Mouse (Mus musculus): ENCODE results near the gene Gm49378. TPM values are rescaled to one million over a fixed set of nuclear protein-coding genes. Genes with fewer than 3 reads are reported as not detected.
A peak's percentile ranks its signal among the peaks of the same experiment; 100 is the strongest.

The Gm49378 gene
- polyA plus RNA-seq, 1 experiment from 2014 or later = 1.6 TPM

DNA sequence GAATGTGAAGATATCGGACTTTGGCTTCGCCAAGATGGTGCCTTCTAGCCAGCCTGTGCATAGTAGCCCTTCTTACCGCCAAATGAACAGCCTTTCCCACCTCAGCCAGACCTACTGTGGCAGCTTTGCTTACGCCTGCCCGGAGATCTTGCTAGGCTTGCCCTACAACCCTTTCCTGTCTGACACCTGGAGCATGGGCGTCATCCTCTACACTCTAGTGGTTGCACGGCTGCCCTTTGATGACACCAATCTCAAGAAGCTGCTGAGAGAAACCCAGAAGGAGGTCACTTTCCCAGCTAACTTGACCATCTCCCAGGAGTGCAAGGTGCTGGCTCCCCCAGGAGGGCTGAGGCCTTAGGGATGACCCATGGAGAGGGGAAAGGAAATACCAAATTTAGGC lies 13.8 kb upstream of the Gm49378 start:
- H3K9me3 ChIP-seq = no peaks in the 10 kb centered on the region
- H3K27ac ChIP-seq = no peak overlapping the region
- no peak overlapping the region for H3K4me2 ChIP-seq (replicated peaks)
- H3K36me3 ChIP-seq = peaks cover 1% of the 10 kb centered on the region; the same call in 1 of the 2 replicates
- no peaks in the 10 kb centered on the region for H3K27me3 ChIP-seq
- ATAC-seq = no peak
- H3K4me1 ChIP-seq (replicated peaks) = no peaks in the 10 kb centered on the region
- H3K4me3 ChIP-seq (replicated peaks) = no peak overlapping the region
- 95% methylated on average over 7 of the region's 7 CpGs for WGBS
- H3K9ac ChIP-seq (replicated peaks) = no peak overlapping the region

DNA sequence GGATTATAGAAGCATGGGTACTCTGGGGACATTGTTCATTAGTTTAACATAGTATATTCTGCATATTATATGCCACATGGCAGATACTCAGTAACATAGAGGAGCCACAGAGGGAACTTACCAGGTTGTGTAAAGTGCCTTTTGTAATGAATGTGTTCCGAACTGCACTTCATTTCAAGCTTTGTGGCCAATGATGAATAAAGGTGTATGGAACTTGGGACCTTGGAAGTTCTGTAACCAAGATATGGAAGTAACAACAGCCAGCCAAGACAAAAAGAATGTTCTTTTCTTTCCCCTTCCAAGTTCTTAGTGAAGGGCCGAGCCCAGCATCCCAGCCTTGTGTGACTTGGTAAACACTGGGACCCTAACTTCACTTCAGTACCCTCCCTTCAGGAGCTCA lies 12.2 kb upstream of the Gm49378 start, which contains the start of gene Tssk4:
Gene Tssk4, plus strand, starts transcription at position 301 of the 400 bp plus-strand sequence.
- no peak within 1 kb of the TSS for H3K4me2 ChIP-seq (replicated peaks)
- 95% methylated on average over 2 of the region's 2 CpGs for WGBS
- no peak within 1 kb of the TSS for H3K27ac ChIP-seq
- peaks cover 6% of the 10 kb centered on the region; the same call in 1 of the 2 replicates for H3K36me3 ChIP-seq
- no peak within 1 kb of the TSS for H3K9ac ChIP-seq (replicated peaks)
- no peak for ATAC-seq
- H3K4me3 ChIP-seq (replicated peaks) = no peak within 1 kb of the TSS
- H3K9me3 ChIP-seq = no peaks in the 10 kb centered on the region
- no peaks in the 10 kb centered on the region for H3K27me3 ChIP-seq
- peaks cover 5% of the 10 kb centered on the region for H3K4me1 ChIP-seq (replicated peaks)

DNA sequence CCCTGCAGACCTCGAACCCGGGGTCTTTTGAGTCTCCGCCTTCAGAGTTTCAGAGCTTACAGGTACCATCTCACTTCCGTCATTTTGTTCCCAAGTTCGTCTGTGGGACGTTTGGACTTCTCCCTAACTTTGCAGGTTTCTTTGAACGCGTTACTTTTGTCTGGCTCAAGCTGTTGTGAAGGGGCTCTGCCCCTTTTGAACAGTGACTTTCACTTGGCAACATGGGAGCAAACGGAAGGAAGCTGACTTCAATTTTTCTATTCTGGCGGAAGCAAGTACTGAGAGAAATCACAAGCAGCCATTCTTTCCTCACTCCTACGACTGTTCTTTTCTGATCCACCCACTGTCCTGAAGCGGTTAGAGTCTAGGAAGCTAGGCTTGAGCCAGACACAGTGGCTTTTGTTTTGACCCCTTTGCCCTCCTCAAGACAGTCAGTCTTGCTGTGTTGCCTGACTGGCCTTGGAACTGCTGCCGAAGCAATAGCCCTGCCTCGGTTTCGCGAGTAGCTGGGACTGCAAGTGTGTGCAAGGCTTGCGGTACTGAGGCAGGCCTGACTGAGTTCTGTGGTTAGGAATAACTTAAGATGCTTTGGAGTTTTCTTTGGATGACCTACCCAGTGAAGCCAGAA lies 6.7 kb upstream of the Gm49378 start:
- ATAC-seq = no peak
- H3K27me3 ChIP-seq = no peaks in the 10 kb centered on the region

DNA sequence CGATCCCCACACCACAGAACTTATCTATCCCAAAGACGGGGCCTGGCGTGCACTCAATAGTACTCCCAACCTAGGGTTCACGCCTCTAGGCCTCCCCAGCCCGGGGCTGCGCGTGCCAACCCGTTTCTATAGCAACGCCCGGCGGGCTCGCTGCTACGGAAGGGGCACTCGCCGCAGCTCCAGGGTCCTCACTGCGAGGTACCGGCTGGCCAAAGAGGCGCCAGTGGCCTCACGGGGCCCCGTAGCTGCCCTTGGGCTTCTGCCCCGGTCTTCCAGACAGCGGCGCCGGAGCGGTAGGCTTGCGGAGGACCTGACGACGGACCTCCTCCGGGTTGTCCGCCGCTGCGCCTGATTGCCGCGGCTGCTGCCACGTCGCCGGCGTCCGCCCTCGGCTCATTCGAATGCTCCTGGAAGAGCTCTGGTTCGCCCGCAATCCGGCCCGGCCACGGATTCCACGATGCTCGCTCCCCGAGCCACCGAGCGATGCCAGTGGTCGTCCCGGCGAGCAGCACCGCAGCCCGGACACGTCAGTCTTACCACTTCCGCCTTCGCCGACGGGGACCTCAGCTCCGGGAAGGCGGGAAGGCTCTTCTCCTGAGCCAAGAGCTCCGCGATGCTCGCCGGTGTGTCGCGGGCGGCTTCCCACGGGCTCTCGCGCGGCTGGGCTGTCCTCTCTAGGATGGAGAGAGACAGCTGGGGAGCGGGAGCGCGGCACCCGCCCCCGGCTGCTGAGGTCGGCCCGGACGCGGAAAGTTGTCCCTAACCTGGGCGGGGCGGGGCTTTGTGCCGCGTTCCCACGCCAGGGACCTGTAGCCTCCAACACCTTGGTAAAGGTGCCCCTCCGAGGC lies 5.6 kb upstream of the Gm49378 start, which contains the start of gene Tm9sf1:
Gene Tm9sf1, minus strand, starts transcription at position 747 of the 848 bp plus-strand sequence.
- H3K9me3 ChIP-seq = no peaks in the 10 kb centered on the region
- under 1% methylated on average over 87 of the region's 89 CpGs for WGBS
- peak within 1 kb of the TSS; percentile 97 for H3K27ac ChIP-seq
- peak; percentile 93 for ATAC-seq
- peak within 1 kb of the TSS; percentile 90 for H3K4me2 ChIP-seq (replicated peaks)
- H3K4me1 ChIP-seq (replicated peaks) = peaks cover 26% of the 10 kb centered on the region
- peaks cover 34% of the 10 kb centered on the region for H3K36me3 ChIP-seq
- H3K4me3 ChIP-seq (replicated peaks) = peak within 1 kb of the TSS; percentile 96
- H3K27me3 ChIP-seq = no peaks in the 10 kb centered on the region
- peak within 1 kb of the TSS; percentile 95 for H3K9ac ChIP-seq (replicated peaks)

More for the DNA sequence above, 6.7 kb upstream of the Gm49378 start:
- Histone ChIP-seq H3K27ac (no peak overlapping the region), H3K4me1 (replicated peaks) (peaks cover 26% of the 10 kb centered on the region), H3K4me3 (replicated peaks) (peak overlapping the region; percentile 96), H3K9ac (replicated peaks) (peak overlapping the region; percentile 95), H3K4me2 (replicated peaks) (peak overlapping the region; percentile 90), H3K9me3 (no peaks in the 10 kb centered on the region), H3K36me3 (peaks cover 24% of the 10 kb centered on the region)
- 37% methylated on average over 17 of the region's 17 CpGs for WGBS

DNA sequence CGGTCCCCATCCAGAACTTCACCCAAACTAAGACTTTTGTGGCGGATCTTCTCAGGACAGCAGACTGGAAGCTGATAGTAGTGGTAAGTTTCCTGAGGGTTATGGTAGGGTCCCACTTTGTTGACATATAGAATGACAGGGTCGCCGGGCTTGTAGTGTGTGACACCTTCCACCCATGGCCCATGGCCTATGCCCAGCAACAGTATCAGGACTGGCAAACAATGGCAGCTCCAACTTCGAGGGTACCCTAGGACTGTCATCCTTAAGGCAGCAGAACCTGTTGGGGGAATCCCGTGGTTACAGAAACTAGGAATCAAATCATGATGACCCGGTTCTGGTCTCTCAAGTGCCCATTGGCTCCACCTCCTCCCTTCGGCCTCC lies 5.0 kb upstream of the Gm49378 start:
- Histone ChIP-seq H3K27ac (peak overlapping the region; percentile 97), H3K4me1 (replicated peaks) (peaks cover 26% of the 10 kb centered on the region), H3K9me3 (no peaks in the 10 kb centered on the region), H3K36me3 (peaks cover 40% of the 10 kb centered on the region), H3K4me3 (replicated peaks) (peak overlapping the region; percentile 96), H3K27me3 (no peaks in the 10 kb centered on the region), H3K9ac (replicated peaks) (peak overlapping the region; percentile 95), H3K4me2 (replicated peaks) (peak overlapping the region; percentile 90)
- WGBS = 27% methylated on average over 8 of the region's 8 CpGs
- ATAC-seq = peak; percentile 69

DNA sequence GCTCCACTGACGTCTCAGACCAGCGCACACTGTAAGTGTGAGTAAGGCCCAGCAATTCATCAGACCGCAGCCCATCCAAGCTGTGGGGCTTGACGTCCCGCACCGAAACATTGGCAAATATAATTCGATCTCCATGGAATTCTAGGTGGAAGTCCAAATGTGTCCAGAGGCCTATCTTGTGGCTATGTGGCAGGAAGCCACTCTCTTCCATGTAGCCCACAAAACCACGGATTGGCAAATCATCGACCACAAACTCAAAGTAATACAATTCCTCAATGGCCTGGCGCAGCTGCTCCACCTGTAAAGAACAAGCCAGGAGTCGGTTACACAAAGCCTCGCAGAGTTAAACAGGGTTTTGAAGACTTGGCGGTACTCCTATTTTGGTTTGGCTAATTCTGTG lies 3.6 kb upstream of the Gm49378 start:
- no peak for ATAC-seq
- Histone ChIP-seq H3K27me3 (no peaks in the 10 kb centered on the region), H3K9me3 (no peaks in the 10 kb centered on the region), H3K27ac (no peak overlapping the region), H3K9ac (replicated peaks) (no peak overlapping the region), H3K36me3 (peaks cover 48% of the 10 kb centered on the region), H3K4me2 (replicated peaks) (no peak overlapping the region), H3K4me3 (replicated peaks) (no peak overlapping the region), H3K4me1 (replicated peaks) (peaks cover 28% of the 10 kb centered on the region)
- WGBS = 97% methylated on average over 13 of the region's 13 CpGs

DNA sequence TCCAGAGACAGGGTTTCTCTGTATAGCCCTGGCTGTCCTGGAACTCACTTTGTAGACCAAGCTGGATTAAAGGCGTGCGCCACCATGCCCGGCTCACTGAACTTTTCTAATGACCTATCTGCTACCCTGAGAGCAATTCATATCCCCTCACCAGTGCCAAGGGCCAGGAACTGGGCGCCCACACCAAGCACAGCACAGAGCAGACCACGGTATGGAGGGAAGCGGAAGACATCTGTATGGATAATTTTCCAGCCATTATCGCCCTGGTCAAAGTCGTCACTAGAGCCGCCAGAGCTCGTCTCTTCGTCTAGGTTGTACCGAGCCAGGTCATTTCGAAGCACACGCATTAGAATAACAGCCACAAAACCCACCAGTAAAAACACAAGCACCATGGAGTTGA lies 3.1 kb upstream of the Gm49378 start:
- peaks cover 48% of the 10 kb centered on the region for H3K36me3 ChIP-seq
- H3K4me3 ChIP-seq (replicated peaks) = no peak overlapping the region
- H3K9me3 ChIP-seq = no peaks in the 10 kb centered on the region
- WGBS = 95% methylated on average over 14 of the region's 14 CpGs
- no peak overlapping the region for H3K27ac ChIP-seq
- no peak overlapping the region for H3K9ac ChIP-seq (replicated peaks)
- ATAC-seq = no peak
- no peaks in the 10 kb centered on the region for H3K27me3 ChIP-seq
- no peak overlapping the region for H3K4me2 ChIP-seq (replicated peaks)
- H3K4me1 ChIP-seq (replicated peaks) = peaks cover 32% of the 10 kb centered on the region

DNA sequence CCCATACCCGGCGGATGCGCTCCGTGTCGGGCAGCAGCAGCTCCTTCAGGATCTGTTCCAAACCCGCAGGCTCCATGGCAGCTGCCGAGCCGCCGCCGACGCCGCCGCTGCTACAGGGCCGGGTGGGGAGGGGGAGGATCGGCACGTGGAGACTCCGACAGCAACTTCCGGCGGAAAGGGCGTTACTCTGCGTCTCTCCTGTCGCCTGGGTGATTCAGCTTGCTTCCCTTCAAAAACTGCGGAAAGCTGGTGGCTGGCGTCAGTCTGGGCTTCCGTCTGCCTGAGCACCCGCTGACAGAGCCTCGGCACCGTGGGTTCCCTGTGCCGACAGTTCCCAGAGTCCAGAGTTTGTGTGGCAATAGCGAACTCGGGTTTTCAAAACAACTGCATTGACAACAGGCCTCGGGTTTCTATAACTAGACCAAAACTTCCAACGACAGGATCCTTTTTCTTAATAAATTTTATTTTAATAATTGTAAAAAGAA lies 2.1 kb downstream of the Gm49378 start, which contains the start of gene Ipo4:
Gene Ipo4, minus strand, starts transcription at position 435 of the 485 bp plus-strand sequence.
- H3K36me3 ChIP-seq = peaks cover 76% of the 10 kb centered on the region
- peak within 1 kb of the TSS; percentile 70 for H3K4me3 ChIP-seq (replicated peaks)
- ATAC-seq = peak; percentile 93

DNA sequence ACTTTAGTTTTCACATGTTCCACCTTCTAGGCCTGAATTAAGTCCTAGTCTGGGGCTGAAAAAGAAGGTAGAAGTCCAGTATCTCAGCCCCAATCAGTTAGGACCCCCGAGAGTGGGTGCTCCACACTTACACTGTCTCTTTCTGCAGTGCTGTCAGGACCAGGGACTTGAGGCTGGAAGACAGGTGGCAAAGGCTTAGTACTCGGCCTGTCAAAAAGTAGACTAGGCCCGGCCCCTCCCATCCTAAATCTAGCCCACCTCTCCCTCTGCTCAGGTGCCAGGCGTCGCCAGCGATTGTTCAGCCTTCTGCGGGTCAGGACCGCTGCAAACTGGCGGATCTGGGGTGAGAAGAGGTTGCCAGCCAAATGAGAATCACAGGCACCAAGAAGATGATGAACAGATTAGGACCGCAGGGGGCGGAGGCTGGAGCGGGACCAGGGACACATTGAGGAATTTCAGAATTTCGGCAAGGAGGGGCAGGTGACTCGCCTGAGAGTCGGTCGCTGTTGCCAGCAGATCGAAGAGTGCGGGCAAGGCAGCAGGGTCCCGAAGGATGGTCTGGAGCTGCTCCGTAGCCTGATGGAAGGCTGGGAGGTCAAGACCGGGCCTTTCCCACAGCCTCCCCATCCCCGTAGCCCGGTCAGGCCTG lies 2.7 kb downstream of the Gm49378 start:
- peak overlapping the region; percentile 70 for H3K4me3 ChIP-seq (replicated peaks)
- H3K9ac ChIP-seq (replicated peaks) = peak overlapping the region; percentile 80
- WGBS = 4% methylated on average over 23 of the region's 23 CpGs
- H3K27me3 ChIP-seq = no peaks in the 10 kb centered on the region
- peaks cover 20% of the 10 kb centered on the region for H3K4me1 ChIP-seq (replicated peaks)
- peak; percentile 90 for ATAC-seq
- no peaks in the 10 kb centered on the region for H3K9me3 ChIP-seq
- H3K4me2 ChIP-seq (replicated peaks) = peak overlapping the region; percentile 95
- H3K36me3 ChIP-seq = peaks cover 76% of the 10 kb centered on the region
- H3K27ac ChIP-seq = peak overlapping the region; percentile 78

More for the DNA sequence above, 2.1 kb downstream of the Gm49378 start, which contains the start of gene Ipo4:
- Histone ChIP-seq H3K9ac (replicated peaks) (peak within 1 kb of the TSS; percentile 80), H3K27ac (peak within 1 kb of the TSS; percentile 78), H3K27me3 (no peaks in the 10 kb centered on the region), H3K4me1 (replicated peaks) (peaks cover 20% of the 10 kb centered on the region), H3K4me2 (replicated peaks) (peak within 1 kb of the TSS; percentile 95), H3K9me3 (no peaks in the 10 kb centered on the region)
- WGBS = 2% methylated on average over 33 of the region's 33 CpGs

DNA sequence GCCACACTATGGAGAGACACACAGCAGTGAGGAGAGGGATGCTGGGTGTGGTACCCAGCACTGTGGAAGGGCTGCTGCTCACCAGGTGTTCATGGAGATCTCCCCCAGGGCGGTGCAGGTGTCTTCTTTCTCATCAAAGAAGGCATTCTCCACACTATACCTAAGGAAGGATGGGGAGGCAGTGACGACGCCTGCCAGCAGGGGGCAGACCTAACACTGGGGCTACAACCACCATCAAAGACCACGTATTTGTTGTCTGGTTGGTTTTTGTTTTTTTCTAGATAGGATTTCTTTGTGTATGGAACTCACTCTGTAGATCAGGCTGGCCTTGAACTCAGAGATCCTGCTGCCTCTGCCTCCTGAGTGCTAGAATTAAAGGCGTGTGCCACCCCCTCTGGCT lies 8.4 kb downstream of the Gm49378 start:
- Histone ChIP-seq H3K9me3 (no peaks in the 10 kb centered on the region), H3K9ac (replicated peaks) (no peak overlapping the region), H3K36me3 (peaks cover 99% of the 10 kb centered on the region), H3K4me2 (replicated peaks) (no peak overlapping the region), H3K4me1 (replicated peaks) (peaks cover 5% of the 10 kb centered on the region), H3K4me3 (replicated peaks) (no peak overlapping the region), H3K27ac (no peak overlapping the region), H3K27me3 (no peaks in the 10 kb centered on the region)
- 49% methylated on average over 5 of the region's 5 CpGs for WGBS
- ATAC-seq = no peak

DNA sequence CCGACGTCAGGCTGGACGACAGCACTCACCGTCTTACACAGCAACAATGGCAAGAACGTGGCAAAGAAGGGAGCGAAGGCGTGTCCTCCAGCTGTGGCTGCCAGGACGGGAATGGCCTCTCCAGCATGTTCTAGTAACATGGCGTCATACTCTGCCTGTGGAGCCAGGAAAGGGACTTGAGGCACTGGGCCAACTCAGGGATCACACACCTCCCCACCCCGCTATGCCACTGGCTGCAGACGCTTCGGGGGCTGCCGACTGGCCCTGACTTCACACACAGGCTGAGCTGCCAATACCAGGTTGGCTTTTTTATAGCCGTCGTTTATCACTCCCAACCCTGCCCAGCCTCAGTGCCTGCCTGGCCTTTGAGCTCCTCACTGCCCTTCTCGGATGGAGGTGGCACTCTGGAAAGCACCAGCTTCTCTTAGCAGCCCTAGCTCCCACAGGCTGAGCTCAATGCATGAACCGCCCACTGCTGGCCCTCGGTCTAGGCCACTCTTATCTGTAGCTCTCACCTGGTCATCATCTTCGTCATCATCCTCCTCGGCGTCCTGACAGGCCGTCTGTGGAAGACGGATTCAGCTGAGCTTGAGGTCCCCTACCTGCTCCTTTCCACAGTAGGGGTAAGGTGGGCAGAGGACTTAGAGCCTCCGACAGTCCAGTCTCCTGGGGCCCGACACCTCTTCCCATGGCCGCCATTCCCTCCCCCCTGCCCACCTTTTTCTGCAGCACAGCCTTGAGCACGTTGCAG lies 9.4 kb downstream of the Gm49378 start:
- H3K36me3 ChIP-seq = peaks cover 100% of the 10 kb centered on the region
- H3K27me3 ChIP-seq = no peaks in the 10 kb centered on the region
- no peak for ATAC-seq
- H3K4me1 ChIP-seq (replicated peaks) = no peaks in the 10 kb centered on the region
- 94% methylated on average over 27 of the region's 27 CpGs for whole genome bisulfite sequencing
- no peak overlapping the region for H3K4me2 ChIP-seq (replicated peaks)
- no peak overlapping the region for H3K4me3 ChIP-seq (replicated peaks)
- H3K27ac ChIP-seq = no peak overlapping the region
- H3K9me3 ChIP-seq = no peaks in the 10 kb centered on the region
- no peak overlapping the region for H3K9ac ChIP-seq (replicated peaks)
